Mouse (Mus musculus): Measurements from ENCODE around the gene Csgalnact2.

Csgalnact2 gene

GRCm38 (mm10) chr6:118138731-118139709, at the start of gene Csgalnact2:
TSS of gene Csgalnact2 (minus strand) at chr6:118139140.
- peak; percentile 76 for DNase-seq (ENCODE audit: low read depth, low spot score)

GRCm38 (mm10) chr6:118188599-118188998, 49.7 kb upstream of the Csgalnact2 start:
- no peak for DNase-seq (ENCODE audit: low read depth, low spot score)

- DNase-seq (ENCODE audit: low read depth, low spot score) = no peak
Measured at GRCm38 (mm10) chr6:118187285-118187641, 48.3 kb upstream of the Csgalnact2 start.

- no peak for DNase-seq (ENCODE audit: low read depth, low spot score)
Measured at GRCm38 (mm10) chr6:118186620-118187284, 47.8 kb upstream of the Csgalnact2 start.

GRCm38 (mm10) chr6:118184126-118184525, 45.2 kb upstream of the Csgalnact2 start:
- DNase-seq (ENCODE audit: low read depth, low spot score) = no peak

GRCm38 (mm10) chr6:118180085-118180423, 41.1 kb upstream of the Csgalnact2 start:
- no peak for DNase-seq (ENCODE audit: low read depth, low spot score)

GRCm38 (mm10) chr6:118179316-118180084, 40.6 kb upstream of the Csgalnact2 start:
- peak; percentile 55 for DNase-seq (ENCODE audit: low read depth, low spot score)

GRCm38 (mm10) chr6:118173975-118174328, 35.0 kb upstream of the Csgalnact2 start:
- DNase-seq (ENCODE audit: low read depth, low spot score) = no peak

- DNase-seq (ENCODE audit: low read depth, low spot score) = no peak
Measured at GRCm38 (mm10) chr6:118173251-118173974, 34.5 kb upstream of the Csgalnact2 start.

GRCm38 (mm10) chr6:118171386-118171785, 32.4 kb upstream of the Csgalnact2 start:
- no peak for DNase-seq (ENCODE audit: low read depth, low spot score)

- no peak for DNase-seq (ENCODE audit: low read depth, low spot score)
Measured at GRCm38 (mm10) chr6:118168106-118168505, 29.2 kb upstream of the Csgalnact2 start.

- no peak for DNase-seq (ENCODE audit: low read depth, low spot score)
Measured at GRCm38 (mm10) chr6:118167013-118167412, 28.1 kb upstream of the Csgalnact2 start.

GRCm38 (mm10) chr6:118165516-118165915, 26.6 kb upstream of the Csgalnact2 start:
- no peak for DNase-seq (ENCODE audit: low read depth, low spot score)

GRCm38 (mm10) chr6:118164691-118165090, 25.8 kb upstream of the Csgalnact2 start:
- no peak for DNase-seq (ENCODE audit: low read depth, low spot score)

- DNase-seq (ENCODE audit: low read depth, low spot score) = no peak
Measured at GRCm38 (mm10) chr6:118163086-118163485, 24.1 kb upstream of the Csgalnact2 start.

- DNase-seq (ENCODE audit: low read depth, low spot score) = no peak
Measured at GRCm38 (mm10) chr6:118162457-118163082, 23.6 kb upstream of the Csgalnact2 start.

GRCm38 (mm10) chr6:118153091-118153490, 14.2 kb upstream of the Csgalnact2 start:
- DNase-seq (ENCODE audit: low read depth, low spot score) = no peak

- no peak for DNase-seq (ENCODE audit: low read depth, low spot score)
Measured at GRCm38 (mm10) chr6:118150988-118151387, 12.0 kb upstream of the Csgalnact2 start.

GRCm38 (mm10) chr6:118150538-118150937, 11.6 kb upstream of the Csgalnact2 start:
- DNase-seq (ENCODE audit: low read depth, low spot score) = no peak

GRCm38 (mm10) chr6:118150128-118150527, 11.2 kb upstream of the Csgalnact2 start:
- no peak for DNase-seq (ENCODE audit: low read depth, low spot score)

GRCm38 (mm10) chr6:118140961-118141360, 2.0 kb upstream of the Csgalnact2 start:
- DNase-seq (ENCODE audit: low read depth, low spot score) = no peak
